Mouse (Mus musculus) kidney, adult 2 months (tissue): ENCODE measurements around the gene Pls1. TPM values are rescaled to one million over a fixed set of nuclear protein-coding genes. Genes with fewer than 3 reads are reported as not detected.

ENCODE experiments used
- DNase-seq: peaks from one replicate; pipeline ENCODE4 v3.0.0; 2021
- H3K27ac ChIP-seq: fragments of 200-500 bp; 2 replicates; pipeline ENCODE4 v1.5.1; 2012; ENCODE audit warnings: low read depth, low read length, control low read depth, inconsistent platforms; ENCODE audit not compliant: insufficient read depth
- H3K27me3 ChIP-seq: fragments of 200-500 bp; replicated peaks from 2 replicates; pipeline ENCODE4 v1.6.1; 2012; ENCODE audit warnings: mild to moderate bottlenecking, moderate library complexity, low read length, inconsistent platforms; ENCODE audit not compliant: control insufficient read depth, insufficient read depth
- H3K36me3 ChIP-seq: fragments of 200-500 bp; 2 replicates; pipeline ENCODE4 v1.6.1; 2012; ENCODE audit warnings: mild to moderate bottlenecking, moderate library complexity, low read length, inconsistent platforms; ENCODE audit not compliant: control insufficient read depth, insufficient read depth
- H3K4me1 ChIP-seq: fragments of 200-500 bp; 2 replicates; pipeline ENCODE4 v1.6.1; 2011; ENCODE audit warnings: low read length; ENCODE audit not compliant: control insufficient read depth, insufficient read depth
- H3K4me3 ChIP-seq: fragments of 200-500 bp; 2 replicates; pipeline ENCODE4 v1.5.1; 2011; ENCODE audit warnings: mild to moderate bottlenecking, low read depth, low read length, control low read depth; ENCODE audit not compliant: insufficient read depth
- CTCF ChIP-seq: fragments of 200-500 bp; conservative IDR thresholded peaks from 2 replicates; pipeline ENCODE4 v1.5.1; 2011; ENCODE audit warnings: low read depth, mild to moderate bottlenecking, control low read depth, low read length, moderate library complexity, mixed read lengths; ENCODE audit not compliant: insufficient read depth, insufficient read length
- POLR2A ChIP-seq: fragments of 200-500 bp; IDR thresholded peaks from one replicate; pipeline ENCODE4 v1.6.1; 2011; ENCODE audit warnings: low read depth, low read length, control low read depth
- whole genome bisulfite sequencing: fragments of 180-500 bp; shearing (Covaris S2); methylation state at CpG from one replicate; pipeline ENCODE4 v1.1.7; 2018; 5-methylcytosine and 5-hydroxymethylcytosine counted together
- polyA plus RNA-seq: library from polyadenylated mRNA; depleted of rRNA; stranded (reverse); fragments of >200 nt; gene quantifications from 2 replicates; pipeline ENCODE4 v1.2.3, GENCODE M21; 2012

Pls1 gene
- polyA plus RNA-seq, 1 experiment = 21.6 TPM

DNA sequence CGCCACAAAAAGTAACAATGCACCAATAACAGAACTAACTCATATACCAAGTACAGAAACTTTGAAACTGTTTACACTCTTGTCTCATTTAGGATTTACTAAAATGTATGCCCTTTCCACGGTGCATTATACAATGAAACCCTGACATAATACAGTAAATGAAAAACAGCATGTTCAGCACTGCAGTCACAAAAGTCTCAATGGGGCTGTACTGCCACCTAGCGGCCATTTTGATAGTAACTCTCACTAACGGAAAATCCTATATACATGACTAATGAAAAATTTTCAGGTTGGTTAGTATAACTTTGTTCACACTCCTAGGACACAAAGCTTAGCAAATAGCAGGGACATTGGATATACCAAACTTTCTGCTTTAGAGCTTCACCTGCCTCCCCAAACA is 7.8 kb upstream of the Pls1 start:
- 23% methylated on average over 4 of the region's 4 CpGs for WGBS
- Histone ChIP-seq H3K4me1 (peaks cover 9% of the 10 kb centered on the region; the same call in 1 of the 2 replicates), H3K4me3 (no peak overlapping the region), H3K27me3 (no peaks in the 10 kb centered on the region), H3K36me3 (no peaks in the 10 kb centered on the region), H3K27ac (no peak overlapping the region)
- TF ChIP-seq CTCF (peak; percentile 62), POLR2A (no peak)
- peak; percentile 75 for DNase-seq

GRCm38 (mm10) chr9:95851671-95852070 is 6.6 kb upstream of the Pls1 start:
- H3K4me3 ChIP-seq = no peak overlapping the region
- no peaks in the 10 kb centered on the region for H3K36me3 ChIP-seq
- H3K27ac ChIP-seq = no peak overlapping the region
- no peak for TF ChIP-seq CTCF
- DNase-seq = no peak
- H3K27me3 ChIP-seq = no peaks in the 10 kb centered on the region
- H3K4me1 ChIP-seq = peaks cover 9% of the 10 kb centered on the region; the same call in 1 of the 2 replicates
- WGBS = 32% methylated on average over 11 of the region's 11 CpGs

DNA sequence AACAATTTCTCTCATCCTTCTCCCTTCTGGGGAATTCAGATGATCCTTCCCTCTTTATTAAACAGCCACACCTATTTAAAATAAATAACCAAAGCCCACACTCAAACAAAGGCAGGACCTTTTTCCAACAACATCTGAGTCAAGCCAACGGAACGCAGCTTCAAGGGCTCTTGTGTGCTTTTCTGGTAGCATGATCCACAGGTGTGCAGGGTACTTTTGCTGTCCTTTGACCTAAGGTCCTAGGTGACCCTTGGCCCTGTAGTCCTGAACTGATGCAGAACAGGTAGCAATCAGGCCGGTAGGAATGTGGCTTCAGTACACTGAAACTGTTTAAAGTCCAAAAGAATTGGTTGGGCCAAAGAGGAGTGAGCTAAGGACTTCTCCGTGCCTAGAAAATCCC is 600 bp upstream of the Pls1 start:
- H3K27ac ChIP-seq = no peak overlapping the region
- 46% methylated on average over 4 of the region's 4 CpGs for WGBS
- no peaks in the 10 kb centered on the region for H3K36me3 ChIP-seq
- peak; percentile 72 for DNase-seq
- no peak overlapping the region for H3K4me3 ChIP-seq
- peaks cover 3% of the 10 kb centered on the region; the same call in 1 of the 2 replicates for H3K4me1 ChIP-seq
- no peaks in the 10 kb centered on the region for H3K27me3 ChIP-seq
- TF ChIP-seq CTCF = no peak
- TF ChIP-seq POLR2A = no peak

DNA sequence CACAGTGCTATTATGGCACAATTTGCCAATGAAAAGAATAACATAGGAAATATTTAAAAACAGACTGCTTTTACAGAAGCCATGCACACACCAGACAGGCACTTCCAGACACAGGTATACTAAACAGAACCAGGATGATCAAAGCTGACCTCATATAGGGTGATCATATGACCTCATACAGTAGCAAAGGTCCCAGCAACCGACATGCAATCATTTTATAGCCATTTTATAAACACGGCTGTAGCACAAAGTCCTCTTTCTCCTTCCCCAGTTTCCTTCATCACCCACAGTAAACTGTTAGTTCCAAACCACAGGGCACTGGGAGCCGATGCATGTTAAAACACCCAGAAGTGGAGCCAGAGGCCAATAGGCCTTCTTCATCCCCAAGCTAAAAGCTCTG is 5.7 kb downstream of the Pls1 start:
- Histone ChIP-seq H3K4me3 (no peak overlapping the region), H3K27ac (no peak overlapping the region), H3K36me3 (no peaks in the 10 kb centered on the region), H3K4me1 (no peaks in the 10 kb centered on the region), H3K27me3 (no peaks in the 10 kb centered on the region)
- TF ChIP-seq CTCF (no peak), POLR2A (no peak)
- 60% methylated on average over 3 of the region's 3 CpGs for WGBS
- DNase-seq = no peak

DNA sequence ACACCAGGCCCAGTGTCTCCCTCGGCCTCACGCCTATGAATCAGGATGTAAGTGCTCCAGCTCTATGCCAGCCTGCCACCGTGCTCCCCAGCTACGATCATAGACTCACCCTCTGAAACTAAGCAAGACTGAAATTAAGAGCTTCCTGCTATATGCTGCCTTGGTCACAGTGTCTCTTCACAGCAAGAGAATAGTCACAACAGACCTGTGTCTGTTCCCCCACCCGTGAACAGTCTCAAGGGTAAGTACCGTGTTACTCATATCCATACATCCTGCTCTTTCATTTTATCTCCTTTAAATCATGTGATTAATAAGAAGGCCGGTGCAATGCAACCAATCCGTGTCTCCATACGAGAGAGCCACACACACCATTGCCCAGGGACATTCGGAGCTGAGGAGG is 9.4 kb downstream of the Pls1 start:
- H3K4me3 ChIP-seq = no peak overlapping the region
- no peak for TF ChIP-seq CTCF
- TF ChIP-seq POLR2A = no peak
- no peak overlapping the region for H3K27ac ChIP-seq
- H3K27me3 ChIP-seq = no peaks in the 10 kb centered on the region
- no peaks in the 10 kb centered on the region for H3K36me3 ChIP-seq
- DNase-seq = no peak
- H3K4me1 ChIP-seq = no peaks in the 10 kb centered on the region
- 90% methylated on average over 10 of the region's 10 CpGs for WGBS

DNA sequence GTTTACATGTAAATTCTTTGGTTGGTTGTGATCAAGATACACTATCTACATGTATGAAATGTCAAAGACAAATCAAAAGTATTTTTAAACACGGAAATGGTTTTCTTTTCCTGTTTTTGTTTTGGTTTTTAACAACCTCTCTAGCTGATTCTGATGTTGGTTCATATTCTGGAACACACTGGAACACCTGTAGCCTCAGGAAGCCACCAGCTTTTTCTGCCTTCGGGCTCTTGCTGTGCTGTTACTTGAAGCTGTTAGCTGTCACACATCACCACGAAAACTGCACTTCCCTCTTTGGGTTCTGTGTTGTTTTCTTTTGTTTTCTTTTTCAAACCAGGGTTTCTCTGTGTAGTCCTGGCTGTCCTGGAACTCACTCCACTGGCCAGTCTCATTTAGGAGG is 10.3 kb downstream of the Pls1 start:
- Histone ChIP-seq H3K27me3 (no peaks in the 10 kb centered on the region), H3K4me3 (no peak overlapping the region), H3K4me1 (no peaks in the 10 kb centered on the region), H3K27ac (no peak overlapping the region), H3K36me3 (no peaks in the 10 kb centered on the region)
- no peak for DNase-seq
- TF ChIP-seq CTCF = no peak
- no peak for TF ChIP-seq POLR2A
- WGBS = 57% methylated on average over 3 of the region's 3 CpGs

- 92% methylated on average over 3 of the region's 3 CpGs for whole genome bisulfite sequencing
- no peaks in the 10 kb centered on the region for H3K4me1 ChIP-seq
Observed at GRCm38 (mm10) chr9:95832758-95833157, 12.4 kb downstream of the Pls1 start.

GRCm38 (mm10) chr9:95827565-95827964 is 17.5 kb downstream of the Pls1 start:
- DNase-seq = no peak
- H3K36me3 ChIP-seq = no peaks in the 10 kb centered on the region
- WGBS = 92% methylated on average over 5 of the region's 5 CpGs
- TF ChIP-seq CTCF = no peak
- TF ChIP-seq POLR2A = no peak
- no peaks in the 10 kb centered on the region for H3K4me1 ChIP-seq
- H3K27me3 ChIP-seq = no peaks in the 10 kb centered on the region
- H3K4me3 ChIP-seq = no peak overlapping the region
- H3K27ac ChIP-seq = no peak overlapping the region

More at GRCm38 (mm10) chr9:95832758-95833157, 12.4 kb downstream of the Pls1 start:
- no peak for DNase-seq
- H3K36me3 ChIP-seq = no peaks in the 10 kb centered on the region
- no peak for TF ChIP-seq POLR2A
- no peak for TF ChIP-seq CTCF
- H3K27me3 ChIP-seq = no peaks in the 10 kb centered on the region
- H3K27ac ChIP-seq = no peak overlapping the region
- no peak overlapping the region for H3K4me3 ChIP-seq
